Mouse (Mus musculus): ENCODE measurements around the gene Mdm4.

DNA sequence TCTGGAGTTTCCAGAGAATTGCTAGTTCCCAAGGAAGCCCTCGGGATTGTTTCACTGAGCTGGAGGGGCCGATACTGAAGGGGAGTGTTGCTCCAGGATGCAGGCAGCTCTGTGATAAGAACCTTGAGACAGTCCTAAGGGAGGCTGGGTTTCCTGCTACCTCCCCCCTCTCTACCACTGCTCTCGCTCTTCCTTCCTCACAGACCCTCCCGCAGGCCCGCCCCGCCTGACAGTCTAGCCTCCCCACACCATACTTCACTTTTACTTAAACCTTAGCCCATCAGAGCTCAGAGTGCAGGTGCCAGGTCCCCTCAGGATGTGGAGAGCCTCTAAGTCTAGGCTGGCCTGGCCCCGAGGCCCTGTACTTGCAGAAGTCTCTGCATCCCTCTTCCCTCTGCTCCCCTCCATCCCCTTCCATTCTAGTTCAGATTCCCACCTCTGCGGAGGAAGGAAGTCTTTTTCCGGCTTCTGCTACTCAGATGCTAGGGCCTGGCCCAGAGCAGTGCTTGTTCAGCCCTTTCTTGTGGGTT, 43.0 kb upstream of the Mdm4 start:
- TF ChIP-seq CTCF (IDR thresholded peaks at IDR 0.05; ENCODE audit: borderline replicate concordance, insufficient read depth, low read length), result no peak
- TF ChIP-seq POLR2A (IDR thresholded peaks at IDR 0.05; ENCODE audit: low read depth, low read length), result no peak

Data from embryonic fibroblast, embryonic 13.5 days (primary cell).